Mouse (Mus musculus) lung, postnatal 0 days (tissue): ENCODE results near the gene Pprc1. TPM values are rescaled to one million over a fixed set of nuclear protein-coding genes. Genes with fewer than 3 reads are reported as not detected.

Experiments
- ATAC-seq: fragments of 200-750 bp; cut with Nextera tagmentation; 2 replicates; pipeline ENCODE4 v1.8.0; 2017; ENCODE audit warnings: moderate library complexity
- DNase-seq: peaks from one replicate; pipeline ENCODE4 v3.0.0-alpha.2; 2016; ENCODE audit warnings: low spot score
- H3K27ac ChIP-seq: fragments of 300-500 bp; sonication (generic); 2 replicates; pipeline ENCODE4 v1.5.1; 2014; ENCODE audit warnings: antibody characterized with exemption, mild to moderate bottlenecking, low read length, mixed read lengths
- H3K27me3 ChIP-seq: fragments of 300-500 bp; sonication (generic); replicated peaks from 2 replicates; pipeline ENCODE4 v1.6.1; 2014; ENCODE audit warnings: low read length, mixed read lengths; ENCODE audit not compliant: insufficient read depth
- H3K36me3 ChIP-seq: fragments of 300-500 bp; sonication (generic); 2 replicates; pipeline ENCODE4 v1.6.1; 2014; ENCODE audit warnings: low read length, mixed read lengths; ENCODE audit not compliant: insufficient read depth
- H3K4me1 ChIP-seq: fragments of 300-500 bp; sonication (generic); 2 replicates; pipeline ENCODE4 v1.6.1; 2014; ENCODE audit warnings: antibody characterized with exemption, low read depth, low read length, mixed read lengths; ENCODE audit not compliant: insufficient read depth
- H3K4me2 ChIP-seq: fragments of 300-500 bp; sonication (generic); replicated peaks from 2 replicates; pipeline ENCODE4 v1.6.1; 2014; ENCODE audit warnings: low read depth, mild to moderate bottlenecking, low read length, moderate library complexity, mixed read lengths
- H3K4me3 ChIP-seq: fragments of 300-500 bp; sonication (generic); 2 replicates; pipeline ENCODE4 v1.5.1; 2014; ENCODE audit warnings: low read depth, low read length
- H3K9ac ChIP-seq: fragments of 300-500 bp; sonication (generic); replicated peaks from 2 replicates; pipeline ENCODE4 v1.6.1; 2014; ENCODE audit warnings: low read depth, mild to moderate bottlenecking
- H3K9me3 ChIP-seq: fragments of 300-500 bp; sonication (generic); 2 replicates; pipeline ENCODE4 v1.6.1; 2016; ENCODE audit warnings: low read length, mixed read lengths
- CTCF ChIP-seq: IDR thresholded peaks from 2 replicates; pipeline ENCODE4 v1.5.1; 2016; ENCODE audit warnings: antibody characterized with exemption, mild to moderate bottlenecking
- EP300 ChIP-seq: IDR thresholded peaks from 2 replicates; pipeline ENCODE4 v1.6.1; 2016; ENCODE audit warnings: antibody characterized with exemption, mild to moderate bottlenecking, control low read depth
- WGBS: fragments of 180-500 bp; shearing (Covaris S2); extraction: QIAGEN DNeasy Blood & Tissue Kit; methylation state at CpG from one replicate; pipeline ENCODE4 v1.1.7; 2014; 5-methylcytosine and 5-hydroxymethylcytosine counted together
- polyA plus RNA-seq: library from polyadenylated mRNA; unstranded; fragments of >200 nt; fragmentation: Nextera tagmentation; extraction: Ambion mirVana; gene quantifications from 2 replicates; pipeline ENCODE4 v1.2.1, GENCODE M21; 2015

Pprc1 gene
- polyA plus RNA-seq, 1 experiment from 2014 or later = 6.0 TPM

GRCm38 (mm10) chr19:46024959-46025358 lies 19.7 kb upstream of the Pprc1 start:
- no peak overlapping the region for H3K4me3 ChIP-seq
- TF ChIP-seq EP300 = peak; percentile 25
- no peak for TF ChIP-seq CTCF
- H3K27me3 ChIP-seq = no peaks in the 10 kb centered on the region
- H3K4me2 ChIP-seq = no peak overlapping the region
- WGBS = 50% methylated on average over 6 of the region's 6 CpGs
- no peaks in the 10 kb centered on the region for H3K36me3 ChIP-seq
- peak; percentile 92 for ATAC-seq
- H3K9me3 ChIP-seq = no peaks in the 10 kb centered on the region
- no peak overlapping the region for H3K9ac ChIP-seq
- peak; percentile 82 for DNase-seq
- H3K4me1 ChIP-seq = no peaks in the 10 kb centered on the region
- H3K27ac ChIP-seq = peak overlapping the region; percentile 22; the same call in 1 of the 2 replicates

DNA sequence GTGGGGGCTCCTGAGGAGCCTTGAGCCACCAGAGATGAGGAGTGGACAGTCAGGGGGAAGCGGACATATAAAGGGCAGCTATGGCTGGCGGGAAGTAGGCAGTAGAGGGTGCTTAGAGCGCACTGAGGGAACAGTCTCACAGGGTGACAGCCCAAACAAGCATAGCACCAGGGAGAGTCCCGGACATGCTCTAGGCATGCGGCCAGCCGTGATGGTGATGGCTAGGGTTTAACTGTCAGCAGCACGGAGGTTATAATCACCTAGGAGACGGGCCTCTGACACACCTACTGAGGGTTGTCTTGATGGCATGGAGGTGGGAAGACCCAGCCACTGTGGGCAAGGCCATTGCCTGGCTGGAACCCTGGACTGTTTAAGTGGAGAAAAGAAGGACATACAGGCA lies 18.1 kb upstream of the Pprc1 start:
- TF ChIP-seq EP300 (no peak), CTCF (no peak)
- no peak for DNase-seq
- Histone ChIP-seq H3K9me3 (no peaks in the 10 kb centered on the region), H3K9ac (no peak overlapping the region), H3K4me2 (no peak overlapping the region), H3K27me3 (no peaks in the 10 kb centered on the region), H3K4me1 (no peaks in the 10 kb centered on the region), H3K36me3 (no peaks in the 10 kb centered on the region), H3K27ac (peak overlapping the region; percentile 20; the same call in 1 of the 2 replicates), H3K4me3 (no peak overlapping the region)
- 35% methylated on average over 8 of the region's 8 CpGs for WGBS
- peak; percentile 21; the same call in 1 of the 2 replicates for ATAC-seq

DNA sequence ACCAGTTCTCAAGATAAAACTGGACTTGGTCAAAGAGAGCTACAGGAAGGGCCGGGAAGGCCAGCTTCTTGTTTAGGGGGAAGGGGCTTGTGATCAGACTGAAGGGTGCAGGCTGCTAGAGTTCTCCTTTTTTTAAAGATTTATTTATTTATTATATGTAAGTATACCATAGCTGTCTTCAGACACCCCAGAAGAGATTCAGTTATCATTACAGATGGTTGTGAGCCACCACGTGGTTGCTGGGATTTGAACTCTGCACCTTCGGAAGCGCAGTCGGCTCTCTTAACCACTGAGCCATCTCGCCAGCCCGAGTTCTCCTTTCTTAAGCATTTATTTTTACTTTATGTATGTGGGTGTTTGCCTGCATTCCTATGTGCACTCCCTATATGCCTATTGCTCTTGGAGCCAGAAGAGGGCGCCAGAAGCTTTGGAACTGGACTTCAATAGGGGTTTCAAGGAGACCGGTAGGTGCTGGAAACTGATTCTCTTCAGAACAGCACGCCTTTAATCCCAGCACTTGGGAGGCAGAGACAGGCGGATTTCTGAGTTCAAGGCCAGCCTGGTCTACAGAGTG lies 15.9 kb upstream of the Pprc1 start:
- H3K4me3 ChIP-seq = no peak overlapping the region
- H3K27me3 ChIP-seq = no peaks in the 10 kb centered on the region
- TF ChIP-seq EP300 (no peak), CTCF (peak; percentile 59)
- H3K4me1 ChIP-seq = no peaks in the 10 kb centered on the region
- 69% methylated on average over 11 of the region's 11 CpGs for WGBS
- ATAC-seq (no peak), DNase-seq (peak; percentile 39)
- H3K4me2 ChIP-seq = no peak overlapping the region
- no peak overlapping the region for H3K27ac ChIP-seq
- H3K36me3 ChIP-seq = peaks cover 20% of the 10 kb centered on the region; the same call in 1 of the 2 replicates
- H3K9ac ChIP-seq = no peak overlapping the region
- no peaks in the 10 kb centered on the region for H3K9me3 ChIP-seq

DNA sequence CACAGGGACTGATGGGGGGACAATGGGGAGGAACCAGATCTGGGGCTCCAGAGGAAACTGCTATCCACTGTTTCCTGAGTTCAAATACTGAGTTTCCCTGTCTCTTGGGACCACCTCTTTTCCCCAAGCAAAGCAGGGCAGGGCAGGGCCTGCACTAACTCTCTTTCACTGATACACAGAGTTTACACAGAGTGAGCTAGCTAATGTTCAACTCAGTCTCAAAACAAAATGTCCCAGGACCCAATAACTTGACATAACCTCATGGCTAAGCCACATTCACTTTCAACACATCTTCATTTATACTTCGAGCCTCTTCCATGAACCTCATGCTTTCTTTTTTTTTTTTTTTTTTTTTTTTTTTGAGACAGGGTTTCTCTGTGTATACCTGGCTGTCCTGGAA lies 15.0 kb upstream of the Pprc1 start:
- ATAC-seq (no peak), DNase-seq (no peak)
- Histone ChIP-seq H3K36me3 (peaks cover 28% of the 10 kb centered on the region), H3K9ac (no peak overlapping the region), H3K4me3 (no peak overlapping the region), H3K4me1 (no peaks in the 10 kb centered on the region), H3K27me3 (no peaks in the 10 kb centered on the region), H3K9me3 (no peaks in the 10 kb centered on the region), H3K27ac (no peak overlapping the region), H3K4me2 (no peak overlapping the region)
- WGBS = 97% methylated on average over 1 of the region's 1 CpGs
- TF ChIP-seq EP300 = no peak

DNA sequence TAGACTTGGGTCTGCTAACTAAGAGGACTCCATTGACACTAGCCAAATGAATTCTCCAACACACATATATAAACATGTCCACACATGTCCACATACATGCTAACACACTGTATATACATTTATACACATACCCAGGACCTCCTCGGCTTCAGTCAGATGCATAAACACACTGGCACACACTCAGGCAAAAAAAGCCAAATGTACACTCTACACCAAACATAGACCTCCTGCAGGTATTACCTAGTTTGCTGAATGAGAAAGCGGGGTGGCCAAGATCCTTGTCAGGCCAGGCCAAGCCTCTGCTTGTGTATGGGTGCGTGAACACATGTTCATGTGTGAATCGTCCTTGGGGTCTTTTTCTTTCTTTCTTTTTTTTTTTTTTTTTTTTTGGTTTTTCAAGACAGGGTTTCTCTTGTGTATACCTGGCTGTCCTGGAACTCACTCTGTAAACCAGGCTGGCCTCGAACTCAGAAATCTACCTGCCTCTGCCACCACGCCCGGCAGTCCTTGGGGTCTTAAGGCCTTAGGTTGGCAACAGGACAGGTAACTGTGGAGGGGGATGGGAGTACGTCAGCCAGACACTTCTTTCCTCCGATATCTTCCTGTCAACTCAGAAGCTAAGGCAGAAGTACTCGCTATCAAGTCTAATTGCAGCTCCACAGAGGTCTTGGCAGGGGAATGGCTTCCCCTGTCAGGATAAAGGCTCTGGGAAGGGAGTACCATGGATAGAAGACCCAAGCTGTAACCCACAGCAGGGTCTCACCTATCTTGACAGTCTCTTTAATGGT lies 14.3 kb upstream of the Pprc1 start:
- no peak for DNase-seq
- 91% methylated on average over 10 of the region's 10 CpGs for WGBS
- Histone ChIP-seq H3K4me2 (no peak overlapping the region), H3K4me1 (no peaks in the 10 kb centered on the region), H3K9ac (no peak overlapping the region), H3K9me3 (no peaks in the 10 kb centered on the region), H3K27me3 (no peaks in the 10 kb centered on the region), H3K36me3 (peaks cover 36% of the 10 kb centered on the region), H3K27ac (no peak overlapping the region), H3K4me3 (no peak overlapping the region)
- ATAC-seq = no peak
- no peak for TF ChIP-seq CTCF
- no peak for TF ChIP-seq EP300

- H3K9me3 ChIP-seq = no peaks in the 10 kb centered on the region
- no peak overlapping the region for H3K4me3 ChIP-seq
- peaks cover 42% of the 10 kb centered on the region for H3K36me3 ChIP-seq
- TF ChIP-seq CTCF = no peak
- TF ChIP-seq EP300 = no peak
- DNase-seq (no peak), ATAC-seq (no peak)
- no peak overlapping the region for H3K27ac ChIP-seq
- H3K27me3 ChIP-seq = no peaks in the 10 kb centered on the region
- WGBS = 73% methylated on average over 9 of the region's 9 CpGs
- H3K4me1 ChIP-seq = no peaks in the 10 kb centered on the region
- no peak overlapping the region for H3K4me2 ChIP-seq
- H3K9ac ChIP-seq = no peak overlapping the region
Measured at GRCm38 (mm10) chr19:46031689-46032432, 12.8 kb upstream of the Pprc1 start.
